9 mouse cellular contexts compared by ENCODE assay signal in genomic region chr16:21289528-21289927, GRCm38 (mm10).
DNase-seq lines count a peak whose midpoint lies in the region; ATAC-seq and TF ChIP-seq lines count a peak whose summit lies in the region.
"Had no signal": no experiment of that assay in that cellular context is flagged by ENCODE, and none has a peak within 500 bp of the region (broad histone marks: within the 10 kb centered on the region; RNA-seq: fewer than 3 reads in every experiment).

No protein-coding gene starts in this region.

- TF ChIP-seq EP300 in stomach, postnatal 0 days (optimal IDR thresholded peaks at IDR 0.05) = no peak

- ATAC-seq in stomach, embryonic 15.5 days (ENCODE audit: insufficient read depth, low FRiP score, low read depth) = peak; percentile 14; the same call in 1 of the 2 replicates
- ATAC-seq in stomach, postnatal 0 days (ENCODE audit: low FRiP score, low TSS enrichment) = no peak; the same call in 1 of the 2 replicates
- ATAC-seq in granulocyte monocyte progenitor cell, adult 5-6 weeks (replicated peaks; ENCODE audit: poor library complexity, severe bottlenecking) = peak; percentile 87
- ATAC-seq in midbrain, embryonic 11.5 days (ENCODE audit: low FRiP score) = no peak
- no peak for ATAC-seq in activated CD4-positive, CD25-positive, alpha-beta regulatory T cell, adult 4 months

- peaks cover 35% of the 10 kb centered on the region for H3K4me1 ChIP-seq in stomach, embryonic 15.5 days
- peaks cover 8% of the 10 kb centered on the region; the same call in 1 of the 2 replicates for H3K4me1 ChIP-seq in stomach, postnatal 0 days (replicated peaks; ENCODE audit: control insufficient read depth, insufficient read depth)
- H3K4me1 ChIP-seq in midbrain, embryonic 11.5 days (ENCODE audit: control insufficient read depth, insufficient read depth, low read length) = no peaks in the 10 kb centered on the region; the same call in 1 of the 2 replicates

- DNase-seq in stomach, postnatal 0 days (ENCODE audit: low spot score) = no peak
- DNase-seq in left cerebral cortex, adult 9 months (ENCODE audit: low spot score in 2 of 2) = peak; percentile 31 to 73
- DNase-seq in right cerebral cortex, adult 2 months (ENCODE audit: low spot score in 2 of 2) = peak; percentile 49 to 60
- DNase-seq in retina, embryonic 14.5 days (ENCODE audit: low spot score) = no peak
- DNase-seq in midbrain, embryonic 11.5 days (ENCODE audit: low spot score, missing footprints) = no peak

- H3K36me3 ChIP-seq in stomach, embryonic 15.5 days = no peaks in the 10 kb centered on the region
- no peaks in the 10 kb centered on the region for H3K36me3 ChIP-seq in stomach, postnatal 0 days (ENCODE audit: control insufficient read depth, insufficient read depth, low read length)
- H3K36me3 ChIP-seq in midbrain, embryonic 11.5 days (ENCODE audit: control insufficient read depth, insufficient read depth, low read length) = no peaks in the 10 kb centered on the region

- no peak overlapping the region for H3K9ac ChIP-seq in stomach, embryonic 15.5 days
- H3K9ac ChIP-seq in stomach, postnatal 0 days (ENCODE audit: low read length) = no peak overlapping the region
- no peak overlapping the region for H3K9ac ChIP-seq in midbrain, embryonic 11.5 days (ENCODE audit: low read length)

- no peaks in the 10 kb centered on the region for H3K27me3 ChIP-seq in stomach, embryonic 15.5 days (replicated peaks)
- H3K27me3 ChIP-seq in stomach, postnatal 0 days (ENCODE audit: control insufficient read depth, insufficient read depth, low read length) = no peaks in the 10 kb centered on the region
- H3K27me3 ChIP-seq in midbrain, embryonic 11.5 days (ENCODE audit: control insufficient read depth, insufficient read depth, low read length) = no peaks in the 10 kb centered on the region; the same call in 1 of the 2 replicates

- no peak overlapping the region for H3K27ac ChIP-seq in stomach, embryonic 15.5 days
- H3K27ac ChIP-seq in stomach, postnatal 0 days (replicated peaks) = no peak overlapping the region
- H3K27ac ChIP-seq in midbrain, embryonic 11.5 days (ENCODE audit: low read depth, low read length) = no peak overlapping the region
- H3K27ac ChIP-seq: kidney, postnatal 0 days had no signal

- no peak overlapping the region for H3K4me3 ChIP-seq in stomach, embryonic 15.5 days (replicated peaks)
- no peak overlapping the region for H3K4me3 ChIP-seq in stomach, postnatal 0 days (ENCODE audit: low read depth, low read length)
- no peak overlapping the region for H3K4me3 ChIP-seq in midbrain, embryonic 11.5 days (ENCODE audit: low read depth, low read length)

- 64% methylated on average over 7 of the region's 7 CpGs for WGBS in stomach, embryonic 15.5 days
- 40% methylated on average over 7 of the region's 7 CpGs for WGBS in stomach, postnatal 0 days
- 90% methylated on average over 7 of the region's 7 CpGs for WGBS in midbrain, embryonic 11.5 days

- TF ChIP-seq CTCF in stomach, postnatal 0 days (IDR thresholded peaks at IDR 0.05; ENCODE audit: low read depth) = no peak

- H3K9me3 ChIP-seq in stomach, embryonic 15.5 days = no peaks in the 10 kb centered on the region
- H3K9me3 ChIP-seq in stomach, postnatal 0 days (ENCODE audit: control insufficient read depth, low read length) = no peaks in the 10 kb centered on the region
- H3K9me3 ChIP-seq in midbrain, embryonic 11.5 days (ENCODE audit: control insufficient read depth, low read length) = no peaks in the 10 kb centered on the region

- no peak overlapping the region for H3K4me2 ChIP-seq in stomach, embryonic 15.5 days
- H3K4me2 ChIP-seq in stomach, postnatal 0 days (replicated peaks; ENCODE audit: low read depth) = no peak overlapping the region
- H3K4me2 ChIP-seq in midbrain, embryonic 11.5 days = no peak overlapping the region

Comparison
In these comparisons a context has a peak if more than half of its experiments do, and no peak if none do; other contexts are left out.
1. ATAC-seq: peak in stomach, embryonic 15.5 days (single experiment) and granulocyte monocyte progenitor cell, adult 5-6 weeks (single experiment); none in stomach, postnatal 0 days (single experiment), midbrain, embryonic 11.5 days (single experiment) and activated CD4-positive, CD25-positive, alpha-beta regulatory T cell, adult 4 months (single experiment).
2. DNase-seq: peak in left cerebral cortex, adult 9 months (2 of 2) and right cerebral cortex, adult 2 months (2 of 2); none in stomach, postnatal 0 days (single experiment), retina, embryonic 14.5 days (single experiment) and midbrain, embryonic 11.5 days (single experiment).